Mouse (Mus musculus) liver, embryonic 15.5 days (tissue): ENCODE measurements at regions not wholly inside any gene's neighbourhood (a gene's known extent, or its start where the extent isn't known, plus 50 kb on each side); places are given as distances from the start of the nearest gene placed in this dataset.

ENCODE experiments used
- ATAC-seq: fragments of 200-750 bp; cut with Nextera tagmentation; 2 replicates; pipeline ENCODE4 v1.8.0; 2017; ENCODE audit warnings: moderate number of reproducible peaks, mild to moderate bottlenecking, moderate library complexity; ENCODE audit not compliant: insufficient read depth
- H3K27ac ChIP-seq: fragments of 300-500 bp; sonication (generic); replicated peaks from 2 replicates; pipeline ENCODE4 v1.5.1; 2015; ENCODE audit warnings: mild to moderate bottlenecking, inconsistent platforms
- H3K27me3 ChIP-seq: fragments of 300-500 bp; sonication (generic); 2 replicates; pipeline ENCODE4 v1.6.1; 2015; ENCODE audit warnings: mild to moderate bottlenecking, inconsistent platforms
- H3K36me3 ChIP-seq: fragments of 300-500 bp; sonication (generic); replicated peaks from 2 replicates; pipeline ENCODE4 v1.6.1; 2015; ENCODE audit warnings: moderate library complexity, mild to moderate bottlenecking, inconsistent platforms
- H3K4me1 ChIP-seq: fragments of 300-500 bp; sonication (generic); replicated peaks from 2 replicates; pipeline ENCODE4 v1.6.1; 2015; ENCODE audit warnings: inconsistent platforms
- H3K4me2 ChIP-seq: fragments of 300-500 bp; sonication (generic); 2 replicates; pipeline ENCODE4 v1.6.1; 2015; ENCODE audit warnings: moderate library complexity, mild to moderate bottlenecking, inconsistent platforms
- H3K4me3 ChIP-seq: fragments of 300-500 bp; sonication (generic); replicated peaks from 2 replicates; pipeline ENCODE4 v1.5.1; 2015; ENCODE audit warnings: mild to moderate bottlenecking, inconsistent platforms
- H3K9ac ChIP-seq: fragments of 300-500 bp; sonication (generic); 2 replicates; pipeline ENCODE4 v1.6.1; 2015; ENCODE audit warnings: moderate library complexity, mild to moderate bottlenecking, inconsistent platforms
- H3K9me3 ChIP-seq: fragments of 300-500 bp; sonication (generic); replicated peaks from 2 replicates; pipeline ENCODE4 v1.6.1; 2016; ENCODE audit warnings: inconsistent platforms
- WGBS: fragments of 180-500 bp; shearing (Covaris S2); methylation state at CpG from one replicate; pipeline ENCODE4 v1.1.7; 2015; ENCODE audit warnings: mixed read lengths; ENCODE audit not compliant: insufficient replicate concordance; 5-methylcytosine and 5-hydroxymethylcytosine counted together

- H3K4me1 ChIP-seq = no peaks in the 10 kb centered on the region
- no peak overlapping the region for H3K4me3 ChIP-seq
- 0 out of 2 replicates have a peak, but pooled peaks cover 8% of the 10 kb centered on the region for H3K9me3 ChIP-seq
- no peaks in the 10 kb centered on the region for H3K36me3 ChIP-seq
- H3K27me3 ChIP-seq = no peaks in the 10 kb centered on the region
- ATAC-seq = no peak
- H3K27ac ChIP-seq = no peak overlapping the region
- WGBS = 51% methylated on average over 9 of the region's 9 CpGs
- H3K9ac ChIP-seq = no peak overlapping the region
- H3K4me2 ChIP-seq = no peak overlapping the region
Observed at GRCm38 (mm10) chr16:5829071-5829470, 56.1 kb upstream of the Rbfox1 start.

DNA sequence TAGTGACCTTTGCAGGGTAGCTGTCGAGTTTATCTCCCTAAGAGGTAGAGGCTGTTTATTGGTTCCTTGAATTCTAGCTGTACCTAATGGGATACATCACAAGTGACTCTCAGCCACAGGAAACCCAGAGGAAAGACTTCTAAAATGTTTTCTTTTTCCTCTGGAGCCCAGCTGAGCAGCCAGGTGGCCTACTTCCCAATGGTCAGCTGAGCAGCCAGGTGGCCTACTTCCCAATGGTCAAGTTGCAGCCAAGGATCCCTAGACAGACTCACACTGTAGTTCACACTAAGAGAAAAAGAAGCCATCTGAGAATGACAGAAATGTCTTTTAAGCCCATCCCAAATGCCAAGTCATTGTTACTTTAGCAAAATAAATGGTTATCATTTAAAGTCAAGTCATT lies 61.8 kb upstream of the Rbfox1 start:
- no peak overlapping the region for H3K4me2 ChIP-seq
- H3K4me1 ChIP-seq = no peaks in the 10 kb centered on the region
- H3K27me3 ChIP-seq = no peaks in the 10 kb centered on the region
- H3K27ac ChIP-seq = no peak overlapping the region
- no peak overlapping the region for H3K4me3 ChIP-seq
- no peaks in the 10 kb centered on the region for H3K36me3 ChIP-seq
- no peak for ATAC-seq
- no peak overlapping the region for H3K9ac ChIP-seq
- 0 out of 2 replicates have a peak, but pooled peaks cover 3% of the 10 kb centered on the region for H3K9me3 ChIP-seq
- WGBS = 22% methylated on average over 1 of the region's 1 CpGs

- Histone ChIP-seq H3K9ac (no peak overlapping the region), H3K9me3 (no peaks in the 10 kb centered on the region)
Observed at GRCm38 (mm10) chr16:5817166-5817565, 68.0 kb upstream of the Rbfox1 start.

GRCm38 (mm10) chr16:5812245-5812820 lies 72.8 kb upstream of the Rbfox1 start:
- H3K27ac ChIP-seq = no peak overlapping the region
- no peaks in the 10 kb centered on the region for H3K4me1 ChIP-seq
- no peaks in the 10 kb centered on the region for H3K27me3 ChIP-seq
- H3K9ac ChIP-seq = no peak overlapping the region
- H3K36me3 ChIP-seq = no peaks in the 10 kb centered on the region
- no peaks in the 10 kb centered on the region for H3K9me3 ChIP-seq
- no peak overlapping the region for H3K4me2 ChIP-seq
- no peak overlapping the region for H3K4me3 ChIP-seq
- WGBS = 49% methylated on average over 2 of the region's 2 CpGs
- no peak for ATAC-seq

More at GRCm38 (mm10) chr16:5817166-5817565, 68.0 kb upstream of the Rbfox1 start:
- Histone ChIP-seq H3K4me1 (no peaks in the 10 kb centered on the region), H3K4me2 (no peak overlapping the region), H3K27me3 (no peaks in the 10 kb centered on the region), H3K36me3 (no peaks in the 10 kb centered on the region), H3K27ac (no peak overlapping the region), H3K4me3 (no peak overlapping the region)
- no peak for ATAC-seq
- 30% methylated on average over 3 of the region's 3 CpGs for WGBS

GRCm38 (mm10) chr16:5811654-5811992 lies 73.5 kb upstream of the Rbfox1 start:
- 36% methylated on average over 2 of the region's 2 CpGs for WGBS
- no peaks in the 10 kb centered on the region for H3K9me3 ChIP-seq
- H3K36me3 ChIP-seq = no peaks in the 10 kb centered on the region
- H3K27ac ChIP-seq = no peak overlapping the region
- no peak overlapping the region for H3K9ac ChIP-seq
- H3K4me1 ChIP-seq = no peaks in the 10 kb centered on the region
- no peaks in the 10 kb centered on the region for H3K27me3 ChIP-seq
- H3K4me3 ChIP-seq = no peak overlapping the region
- no peak for ATAC-seq
- H3K4me2 ChIP-seq = no peak overlapping the region

DNA sequence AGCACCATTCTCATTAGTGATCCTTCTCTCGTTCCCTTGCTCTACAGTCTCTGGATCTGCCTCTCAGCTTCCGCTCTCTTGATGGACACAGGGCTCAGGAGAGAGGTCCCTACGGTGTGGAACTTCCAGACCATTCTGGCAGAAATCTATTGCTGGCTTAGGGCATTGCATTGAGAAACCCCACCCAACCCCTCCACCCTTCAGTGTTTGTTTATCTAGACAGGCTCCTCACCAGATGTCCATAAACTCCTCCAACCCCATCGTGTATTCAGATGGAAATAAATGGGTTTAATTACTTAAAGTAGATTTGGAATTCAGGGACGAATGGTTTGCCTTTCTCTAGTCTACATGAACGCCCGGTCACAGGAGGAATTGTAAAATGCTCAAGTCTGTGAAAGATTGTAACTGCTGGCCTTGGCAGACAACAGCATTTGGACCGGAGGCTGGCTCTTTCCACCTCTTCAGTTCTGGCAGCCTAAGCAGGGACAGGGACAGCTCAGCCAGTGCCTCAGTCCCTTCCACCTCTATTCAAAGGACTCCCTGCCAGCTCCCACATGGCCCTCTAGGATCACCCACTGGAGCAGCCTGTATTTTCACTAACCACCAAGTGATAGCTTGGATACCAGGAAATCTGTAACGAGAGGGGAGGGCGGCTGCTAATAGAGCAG lies 74.0 kb upstream of the Rbfox1 start:
- Histone ChIP-seq H3K36me3 (no peaks in the 10 kb centered on the region), H3K9me3 (no peaks in the 10 kb centered on the region), H3K4me2 (no peak overlapping the region), H3K9ac (no peak overlapping the region), H3K4me1 (no peaks in the 10 kb centered on the region), H3K27me3 (no peaks in the 10 kb centered on the region), H3K27ac (no peak overlapping the region), H3K4me3 (no peak overlapping the region)
- ATAC-seq = no peak
- WGBS = 40% methylated on average over 10 of the region's 10 CpGs

- H3K9ac ChIP-seq = no peak overlapping the region
- H3K27me3 ChIP-seq = no peaks in the 10 kb centered on the region
- no peak overlapping the region for H3K4me3 ChIP-seq
- WGBS = 45% methylated on average over 7 of the region's 7 CpGs
- H3K27ac ChIP-seq = no peak overlapping the region
- no peak overlapping the region for H3K4me2 ChIP-seq
- no peak for ATAC-seq
- no peaks in the 10 kb centered on the region for H3K36me3 ChIP-seq
- no peaks in the 10 kb centered on the region for H3K9me3 ChIP-seq
- H3K4me1 ChIP-seq = no peaks in the 10 kb centered on the region
Observed at GRCm38 (mm10) chr16:5798188-5798587, 87.0 kb upstream of the Rbfox1 start.

GRCm38 (mm10) chr16:5792216-5792615 lies 92.9 kb upstream of the Rbfox1 start:
- WGBS = 20% methylated on average over 1 of the region's 1 CpGs
- H3K4me1 ChIP-seq = no peaks in the 10 kb centered on the region
- H3K9me3 ChIP-seq = no peaks in the 10 kb centered on the region
- no peak overlapping the region for H3K9ac ChIP-seq
- no peak overlapping the region for H3K4me2 ChIP-seq
- H3K27me3 ChIP-seq = no peaks in the 10 kb centered on the region
- no peak overlapping the region for H3K27ac ChIP-seq
- no peak for ATAC-seq
- no peak overlapping the region for H3K4me3 ChIP-seq
- H3K36me3 ChIP-seq = no peaks in the 10 kb centered on the region

GRCm38 (mm10) chr16:5790161-5790560 lies 95.0 kb upstream of the Rbfox1 start:
- Histone ChIP-seq H3K4me1 (no peaks in the 10 kb centered on the region), H3K36me3 (no peaks in the 10 kb centered on the region), H3K4me3 (no peak overlapping the region), H3K27ac (no peak overlapping the region), H3K9me3 (no peaks in the 10 kb centered on the region), H3K27me3 (no peaks in the 10 kb centered on the region), H3K9ac (no peak overlapping the region), H3K4me2 (no peak overlapping the region)
- 76% methylated on average over 3 of the region's 3 CpGs for WGBS
- no peak for ATAC-seq

- no peak for ATAC-seq
- Histone ChIP-seq H3K36me3 (no peaks in the 10 kb centered on the region), H3K4me1 (no peaks in the 10 kb centered on the region), H3K9me3 (no peaks in the 10 kb centered on the region), H3K4me3 (no peak overlapping the region), H3K27me3 (no peaks in the 10 kb centered on the region), H3K4me2 (no peak overlapping the region), H3K9ac (no peak overlapping the region), H3K27ac (no peak overlapping the region)
Observed at GRCm38 (mm10) chr16:5787206-5787605, 97.9 kb upstream of the Rbfox1 start.

- H3K4me2 ChIP-seq = no peak overlapping the region
Observed at GRCm38 (mm10) chr16:5766771-5767421, 118.3 kb upstream of the Rbfox1 start.

More at GRCm38 (mm10) chr16:5766771-5767421, 118.3 kb upstream of the Rbfox1 start:
- no peaks in the 10 kb centered on the region for H3K36me3 ChIP-seq
- no peaks in the 10 kb centered on the region for H3K9me3 ChIP-seq
- H3K27ac ChIP-seq = no peak overlapping the region
- 71% methylated on average over 19 of the region's 19 CpGs for WGBS
- no peak overlapping the region for H3K4me3 ChIP-seq
- H3K9ac ChIP-seq = no peak overlapping the region
- H3K4me1 ChIP-seq = no peaks in the 10 kb centered on the region
- H3K27me3 ChIP-seq = no peaks in the 10 kb centered on the region
- no peak for ATAC-seq
